Mouse (Mus musculus): ENCODE measurements at regions not wholly inside any gene's neighbourhood (a gene's known extent, or its start where the extent isn't known, plus 50 kb on each side); places are given as distances from the start of the nearest gene placed in this dataset.

GRCm38 (mm10) chr12:35863141-35863540, 62.3 kb upstream of the Agr3 start:
- no peak for DNase-seq (ENCODE audit: low spot score)

- no peak for DNase-seq (ENCODE audit: low spot score)
Observed at GRCm38 (mm10) chr12:35853159-35853558, 72.3 kb upstream of the Agr3 start.

GRCm38 (mm10) chr12:35846905-35847610, 78.4 kb upstream of the Agr3 start:
- peak; percentile 52 for DNase-seq (ENCODE audit: low spot score)

GRCm38 (mm10) chr12:35836946-35837345, 88.5 kb upstream of the Agr3 start:
- DNase-seq (ENCODE audit: low spot score), result no peak

- no peak for DNase-seq (ENCODE audit: low spot score)
Observed at GRCm38 (mm10) chr12:35833285-35833684, 92.1 kb upstream of the Agr3 start.

GRCm38 (mm10) chr12:35831922-35832512, 93.4 kb upstream of the Agr3 start:
- DNase-seq (ENCODE audit: low spot score), result no peak

GRCm38 (mm10) chr12:35831268-35831667, 94.2 kb upstream of the Agr3 start:
- no peak for DNase-seq (ENCODE audit: low spot score)

GRCm38 (mm10) chr12:35827797-35828196, 97.6 kb upstream of the Agr3 start:
- no peak for DNase-seq (ENCODE audit: low spot score)

- DNase-seq (ENCODE audit: low spot score), result no peak
Observed at GRCm38 (mm10) chr12:35826990-35827389, 98.4 kb upstream of the Agr3 start.

GRCm38 (mm10) chr12:35824587-35824987, 100.8 kb upstream of the Agr3 start:
- no peak for DNase-seq (ENCODE audit: low spot score)

GRCm38 (mm10) chr12:35799261-35799660, 126.2 kb upstream of the Agr3 start:
- DNase-seq (ENCODE audit: low spot score), result no peak

GRCm38 (mm10) chr12:35775396-35775795, 150.0 kb upstream of the Agr3 start:
- DNase-seq (ENCODE audit: low spot score), result no peak

- DNase-seq (ENCODE audit: low spot score), result no peak
Observed at GRCm38 (mm10) chr12:35770387-35771024, 154.9 kb upstream of the Agr3 start.

- no peak for DNase-seq (ENCODE audit: low spot score)
Observed at GRCm38 (mm10) chr12:35758916-35759315, 166.5 kb upstream of the Agr3 start.

GRCm38 (mm10) chr12:35755159-35755558, 170.3 kb upstream of the Agr3 start:
- DNase-seq (ENCODE audit: low spot score), result no peak

GRCm38 (mm10) chr12:35747997-35748396, 177.4 kb upstream of the Agr3 start:
- no peak for DNase-seq (ENCODE audit: low spot score)

- no peak for DNase-seq (ENCODE audit: low spot score)
Observed at GRCm38 (mm10) chr12:35746691-35747299, 178.6 kb upstream of the Agr3 start.

GRCm38 (mm10) chr12:35742729-35743128, 182.7 kb upstream of the Agr3 start:
- DNase-seq (ENCODE audit: low spot score), result no peak

GRCm38 (mm10) chr12:35736427-35736826, 189.0 kb upstream of the Agr3 start:
- no peak for DNase-seq (ENCODE audit: low spot score)

GRCm38 (mm10) chr12:35735002-35735401, 190.4 kb upstream of the Agr3 start:
- DNase-seq (ENCODE audit: low spot score), result no peak

GRCm38 (mm10) chr12:35734371-35734770, 191.0 kb upstream of the Agr3 start:
- DNase-seq (ENCODE audit: low spot score), result no peak

- no peak for DNase-seq (ENCODE audit: low spot score)
Observed at GRCm38 (mm10) chr12:35733580-35733979, 191.8 kb upstream of the Agr3 start.

GRCm38 (mm10) chr12:35725910-35726309, 191.1 kb upstream of the Ahr start:
- DNase-seq (ENCODE audit: low spot score), result no peak
